Mouse (Mus musculus) B cell, adult 2 months (primary cell): ENCODE results near the gene Ddx4.

ENCODE experiments used
- DNase-seq, 2 experiments: peaks; one replicate each; pipeline ENCODE4 v3.0.0; 2022

Ddx4 gene

GRCm38 (mm10) chr13:112652205-112652604 is at the start of gene Ddx4:
TSS of gene Ddx4 (minus strand) at chr13:112652475.
- no peak for DNase-seq

GRCm38 (mm10) chr13:112701256-112701655 is 49.0 kb upstream of the Ddx4 start:
- no peak for DNase-seq

DNA sequence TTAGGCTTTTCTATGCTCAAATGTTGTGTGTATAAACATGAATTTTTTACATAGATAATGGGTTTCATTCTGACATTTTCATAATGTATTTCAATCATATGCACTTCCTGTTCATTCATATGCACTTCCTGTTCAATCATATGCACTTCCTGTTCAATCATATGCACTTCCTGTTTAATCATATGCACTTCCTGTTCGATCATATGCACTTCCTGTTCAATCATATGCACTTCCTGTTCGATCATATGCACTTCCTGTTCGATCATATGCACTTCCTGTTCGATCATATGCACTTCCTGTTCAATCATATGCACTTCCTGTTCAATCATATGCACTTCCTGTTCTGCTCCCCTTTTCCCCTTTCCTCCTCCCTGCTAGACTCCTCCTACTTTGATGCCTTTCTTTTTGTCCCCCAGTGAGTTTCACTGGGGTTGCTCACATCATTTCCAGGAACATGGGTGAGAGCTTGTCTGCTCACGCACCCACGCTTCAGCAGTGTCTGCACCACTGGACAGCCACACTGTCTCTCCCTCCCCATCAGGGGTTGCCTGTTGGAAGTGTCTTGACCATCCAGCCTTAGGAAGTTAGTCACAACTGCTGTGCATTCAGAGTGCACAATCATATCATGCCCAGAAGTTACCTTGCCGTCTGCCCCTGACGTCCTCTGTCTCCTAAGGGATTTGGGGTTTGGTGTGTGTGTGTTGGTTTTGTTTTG is 43.4 kb upstream of the Ddx4 start:
- peak; percentile 6 to 16 for DNase-seq

- DNase-seq: no peak
Observed at GRCm38 (mm10) chr13:112692870-112693553, 40.7 kb upstream of the Ddx4 start.

- no peak for DNase-seq
Observed at GRCm38 (mm10) chr13:112686155-112686554, 33.9 kb upstream of the Ddx4 start.

DNA sequence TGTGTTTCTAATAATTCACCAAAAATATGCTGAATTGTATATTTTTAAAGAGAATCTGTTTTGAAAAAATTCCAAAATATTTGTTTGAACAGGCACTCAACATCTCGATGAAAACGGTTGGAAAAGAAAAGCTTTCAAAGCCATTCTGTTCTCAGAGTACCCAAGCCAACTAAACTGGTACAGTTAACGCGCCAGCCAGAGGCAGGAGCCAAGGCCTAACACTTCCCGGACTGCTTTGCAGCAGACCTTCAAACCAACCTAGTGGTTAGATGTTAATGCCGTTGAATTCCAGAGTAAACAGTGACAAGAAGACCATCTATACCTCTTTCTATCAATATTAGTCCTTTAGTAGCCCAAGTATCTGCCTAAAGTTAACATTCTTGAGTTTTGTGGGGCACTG is 31.7 kb upstream of the Ddx4 start:
- DNase-seq: no peak

- no peak for DNase-seq
Observed at GRCm38 (mm10) chr13:112683312-112683711, 31.0 kb upstream of the Ddx4 start.

DNA sequence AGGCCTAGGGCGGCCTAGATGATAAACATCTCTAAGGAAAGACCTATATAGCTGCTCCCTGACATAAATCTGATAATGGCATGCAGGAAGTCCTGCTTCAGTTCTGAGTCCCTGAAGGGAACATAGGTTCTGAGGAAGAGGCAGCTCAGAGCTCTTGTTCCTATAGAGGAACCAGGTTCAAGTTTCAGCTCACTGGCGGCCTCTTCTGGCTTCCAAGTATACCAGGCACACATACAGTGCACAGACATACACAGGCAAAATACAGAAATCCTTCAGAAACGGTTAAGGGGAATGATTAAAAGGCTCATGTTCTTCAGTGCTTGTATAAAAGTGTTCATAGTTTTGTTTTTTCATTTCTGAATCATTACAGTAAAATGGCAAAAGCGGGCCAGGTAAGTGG is 25.9 kb upstream of the Ddx4 start:
- DNase-seq: peak; percentile 17 to 19

GRCm38 (mm10) chr13:112673899-112674447 is 21.7 kb upstream of the Ddx4 start:
- DNase-seq: peak; percentile 46 to 60

DNA sequence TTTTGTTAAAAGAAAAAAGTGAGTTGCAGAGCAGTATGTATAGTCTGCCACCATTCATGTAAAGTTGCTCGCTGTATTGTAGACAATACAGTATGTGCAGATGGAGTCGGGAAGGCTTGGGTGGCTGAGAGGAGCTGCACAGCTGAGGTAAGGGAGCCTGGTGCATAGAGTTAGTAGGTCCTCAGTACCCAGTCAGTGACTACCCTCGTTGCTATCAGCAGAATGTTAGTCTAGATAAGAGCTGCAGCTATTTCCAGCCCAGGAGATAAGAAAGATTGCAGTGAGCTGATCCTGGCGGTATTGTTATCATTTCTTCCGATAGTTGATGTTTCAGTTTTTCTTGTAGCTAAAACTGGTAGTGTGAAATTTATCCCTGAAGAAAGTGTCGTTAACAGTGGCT is 20.5 kb upstream of the Ddx4 start:
- no peak for DNase-seq

DNA sequence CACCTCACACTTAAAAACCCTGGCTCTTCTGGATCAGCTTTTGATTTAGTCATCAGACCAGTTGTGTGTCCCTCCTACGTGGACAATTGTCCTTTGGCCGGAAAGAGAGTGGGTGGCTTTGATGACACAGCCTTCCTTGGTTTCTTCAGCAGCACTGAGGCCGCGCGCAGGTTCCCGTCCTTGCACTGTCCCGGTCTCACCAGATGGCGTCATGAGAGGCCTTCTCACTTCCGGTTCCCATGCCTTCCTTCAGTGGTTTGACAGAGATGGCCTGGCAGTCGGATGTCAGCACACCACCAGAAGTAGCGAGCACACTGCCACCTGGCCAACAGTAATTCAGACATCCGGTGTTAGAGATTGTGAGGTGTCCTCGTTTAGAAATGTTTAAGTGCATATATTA is 19.4 kb upstream of the Ddx4 start:
- DNase-seq: no peak

- DNase-seq: peak; percentile 46 to 50
Observed at GRCm38 (mm10) chr13:112667215-112667614, 14.9 kb upstream of the Ddx4 start.

- DNase-seq: peak; percentile 61 to 67
Observed at GRCm38 (mm10) chr13:112666433-112667024, 14.3 kb upstream of the Ddx4 start.

DNA sequence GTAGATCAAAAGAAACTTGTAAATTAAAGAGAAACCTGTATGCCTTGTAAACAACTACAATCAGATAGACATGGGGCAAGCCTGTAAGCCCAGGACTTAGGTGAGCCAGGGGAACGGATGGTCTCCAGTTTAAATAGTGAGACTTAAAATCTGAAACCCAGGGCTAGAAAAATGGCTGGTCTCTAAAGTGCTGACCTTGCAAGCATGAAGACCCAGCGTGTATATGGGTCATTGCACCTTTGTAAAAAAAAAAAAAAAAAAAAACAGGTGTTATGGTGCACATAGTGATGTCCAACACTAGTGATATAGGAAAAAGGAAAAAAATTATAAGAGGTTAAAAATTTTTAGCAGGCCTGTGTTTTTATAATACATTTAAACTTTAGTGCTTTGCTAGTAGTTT is 9.4 kb upstream of the Ddx4 start:
- no peak for DNase-seq

- peak; percentile 93 to 95 for DNase-seq
Observed at GRCm38 (mm10) chr13:112660574-112661381, 8.5 kb upstream of the Ddx4 start, which contains the start of gene Slc38a9. TSS of gene Slc38a9 (plus strand) at chr13:112660751.

DNA sequence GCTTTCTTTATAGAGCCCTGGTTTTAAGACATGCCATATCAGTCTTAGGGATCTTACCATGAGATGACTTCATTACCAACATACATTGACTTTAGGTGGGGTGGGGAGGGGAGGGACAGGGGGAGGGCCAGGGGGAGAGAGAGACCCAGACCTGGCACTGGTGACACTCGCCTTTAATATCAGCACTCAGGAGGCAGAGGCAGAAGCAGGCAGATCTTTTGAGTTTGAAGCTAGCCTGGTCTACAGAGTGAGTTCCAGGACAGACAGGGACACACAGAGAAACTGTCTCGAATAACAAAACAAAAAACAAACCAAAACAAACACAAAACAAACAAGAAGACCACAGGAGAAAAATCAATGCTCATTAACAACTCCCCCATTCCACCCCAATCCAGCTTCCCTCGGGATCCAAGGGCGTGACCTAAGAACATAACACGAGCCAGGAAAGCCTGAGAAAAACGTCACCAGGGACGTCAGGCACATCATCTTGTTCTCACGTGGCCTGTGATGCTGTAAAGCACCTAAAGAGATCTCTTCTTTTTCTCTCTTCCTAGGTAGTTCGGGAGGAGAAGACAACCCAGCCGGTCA is 7.8 kb upstream of the Ddx4 start:
- no peak for DNase-seq

DNA sequence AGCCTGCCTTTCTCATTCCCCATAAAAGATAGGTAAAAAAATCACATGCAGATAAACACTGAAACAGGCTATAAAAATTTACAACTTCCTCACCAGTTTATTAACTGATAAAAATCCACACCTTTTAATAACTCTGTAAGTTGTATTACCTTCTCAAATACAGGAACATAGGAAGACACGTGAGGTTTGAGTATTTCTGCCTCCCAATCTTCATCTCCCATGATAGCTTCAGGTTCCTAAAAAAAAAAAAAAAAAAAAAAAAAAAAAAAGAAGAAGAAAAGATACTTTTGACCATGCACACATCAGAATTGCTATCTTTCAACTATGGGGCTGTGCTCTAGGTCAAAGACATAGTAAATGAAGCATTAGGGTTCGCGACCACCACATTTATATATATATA is 1.1 kb downstream of the Ddx4 start:
- no peak for DNase-seq

GRCm38 (mm10) chr13:112645529-112646186 is 6.6 kb downstream of the Ddx4 start:
- DNase-seq: no peak

DNA sequence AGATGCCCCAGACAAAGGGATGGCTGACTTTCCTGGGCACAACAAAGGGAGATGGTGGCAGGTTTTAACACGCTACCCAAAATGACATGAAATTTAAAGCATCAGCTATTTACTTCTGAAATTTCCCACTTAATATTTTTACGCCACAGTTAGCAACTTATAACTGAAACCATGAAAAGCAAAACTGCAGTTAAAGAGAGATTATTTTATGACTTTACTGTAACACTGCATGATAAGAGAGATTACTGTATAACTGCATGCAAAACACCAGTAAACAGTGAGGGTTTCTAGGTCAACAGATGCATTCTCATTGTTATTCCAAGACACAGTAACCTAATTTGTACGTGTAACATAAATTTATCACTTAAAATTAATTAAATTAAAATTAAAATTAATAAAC is 7.3 kb downstream of the Ddx4 start:
- DNase-seq: no peak

- DNase-seq: no peak
Observed at GRCm38 (mm10) chr13:112642897-112643296, 9.4 kb downstream of the Ddx4 start.

DNA sequence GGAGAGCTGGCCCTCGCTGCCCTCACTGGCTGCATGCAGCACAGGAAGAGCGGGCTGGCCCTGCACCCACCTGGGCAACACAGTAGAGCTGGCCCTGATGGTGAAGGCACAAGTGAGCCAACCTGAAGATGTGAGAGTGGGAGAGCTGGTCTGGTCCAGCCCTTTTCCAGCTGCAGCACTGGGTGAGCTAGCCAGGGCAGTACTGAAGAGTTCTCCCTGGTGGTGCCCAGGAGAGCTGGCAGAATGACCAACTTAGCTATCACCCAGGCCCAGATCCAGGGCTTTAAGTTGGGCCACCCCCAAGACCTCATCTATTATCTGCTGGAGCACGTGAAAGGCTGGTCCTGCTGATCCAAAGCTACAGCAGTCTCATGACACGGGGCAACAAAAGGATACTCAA is 13.2 kb downstream of the Ddx4 start:
- no peak for DNase-seq

DNA sequence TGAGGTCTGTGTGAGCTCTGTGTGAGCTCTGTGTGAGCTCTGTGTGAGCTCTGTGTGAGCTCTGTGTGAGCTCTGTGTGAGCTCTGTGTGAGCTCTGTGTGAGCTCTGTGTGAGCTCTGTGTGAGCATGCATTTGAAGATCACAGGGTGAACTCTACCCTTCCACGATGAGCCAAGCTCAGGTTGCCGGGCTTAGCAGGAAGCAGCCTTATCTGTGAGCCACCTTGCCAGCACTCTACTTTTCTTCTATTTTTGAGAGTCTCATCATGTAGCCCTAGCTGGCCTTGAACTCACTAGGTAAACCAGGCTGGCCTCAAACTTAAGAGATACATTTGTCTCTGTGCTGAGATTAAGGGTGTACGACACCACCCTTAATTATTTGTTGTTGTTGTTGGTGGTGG is 15.8 kb downstream of the Ddx4 start:
- no peak for DNase-seq
